Mouse (Mus musculus) retina, adult 2 months (tissue): ENCODE results near the gene Ear6.
"Not testable (repeated sequence)": the region's sequence is repeated elsewhere in the genome, so short reads cannot be mapped to it uniquely, and the experiment has no call there.

Experiments used
- DNase-seq: peaks from one replicate; pipeline ENCODE4 v3.0.0-alpha.2; 2012; ENCODE audit warnings: low read depth, low spot score

The Ear6 gene

DNA sequence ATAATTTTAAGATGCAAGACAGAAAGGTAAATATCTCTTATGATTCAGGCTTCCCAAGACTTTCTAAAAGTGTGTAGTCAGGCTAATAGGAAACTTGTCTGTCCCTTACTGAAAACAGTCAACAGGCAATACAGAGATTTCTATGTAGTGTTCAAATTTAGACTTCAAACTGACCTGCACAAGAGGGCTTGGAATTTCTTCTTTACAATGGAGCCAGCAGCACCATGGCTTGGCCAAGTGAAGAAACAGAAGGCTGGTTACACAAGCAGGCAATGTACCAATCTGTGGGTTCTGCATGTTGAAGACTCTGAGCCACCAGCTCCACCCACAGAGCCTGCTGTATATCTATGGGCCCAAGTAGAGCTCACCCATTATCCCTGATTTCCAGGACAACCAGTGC is at the start of gene Ear6:
Ear6 (plus strand) TSS at position 301 of the 400 bp plus-strand sequence.
- no peak for DNase-seq

- DNase-seq: no peak
Measured at GRCm38 (mm10) chr14:51826625-51827024, 26.9 kb upstream of the Ear6 start.

GRCm38 (mm10) chr14:51827842-51828241 is 25.7 kb upstream of the Ear6 start:
- DNase-seq: not testable (repeated sequence)

DNA sequence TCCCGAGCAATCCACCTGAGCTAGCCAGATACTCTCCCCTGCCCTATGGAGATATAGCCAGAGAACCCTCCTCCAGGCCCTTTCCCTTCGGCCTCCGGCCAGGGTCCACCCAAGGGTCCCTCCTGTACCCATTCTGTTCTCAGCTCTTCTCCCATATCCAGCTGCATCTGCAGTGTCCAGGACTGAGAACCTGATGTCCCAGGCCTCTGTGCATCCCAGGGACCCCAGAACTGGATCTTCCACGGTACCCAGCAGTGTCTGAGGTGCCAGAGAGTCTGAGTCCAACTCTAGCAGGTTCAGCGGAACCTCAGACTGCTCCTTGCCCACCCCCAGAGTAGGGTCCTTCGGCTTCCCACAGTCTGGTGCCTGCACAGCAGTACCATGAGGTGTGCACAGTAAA is 24.3 kb upstream of the Ear6 start:
- DNase-seq: no peak

DNA sequence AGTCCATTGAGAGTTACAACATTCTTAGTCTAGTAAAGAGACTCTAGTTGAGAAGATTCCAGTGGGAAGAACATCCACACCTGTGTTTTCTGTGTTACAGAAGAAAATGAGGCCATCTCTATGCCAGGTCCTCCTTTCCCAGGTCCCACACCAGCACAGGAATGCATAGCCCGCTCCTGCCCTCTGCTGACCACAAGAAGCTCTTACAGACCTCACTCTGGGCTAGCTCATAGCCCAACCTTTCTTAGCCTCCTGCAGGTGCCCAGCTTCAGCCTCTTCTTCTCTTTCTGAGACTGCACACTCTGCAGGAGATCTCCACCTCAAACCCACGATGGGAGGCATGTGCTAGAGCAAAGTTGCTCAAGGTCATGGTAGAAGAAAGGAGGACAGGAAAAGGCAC is 15.0 kb upstream of the Ear6 start:
- not testable (repeated sequence) for DNase-seq

DNA sequence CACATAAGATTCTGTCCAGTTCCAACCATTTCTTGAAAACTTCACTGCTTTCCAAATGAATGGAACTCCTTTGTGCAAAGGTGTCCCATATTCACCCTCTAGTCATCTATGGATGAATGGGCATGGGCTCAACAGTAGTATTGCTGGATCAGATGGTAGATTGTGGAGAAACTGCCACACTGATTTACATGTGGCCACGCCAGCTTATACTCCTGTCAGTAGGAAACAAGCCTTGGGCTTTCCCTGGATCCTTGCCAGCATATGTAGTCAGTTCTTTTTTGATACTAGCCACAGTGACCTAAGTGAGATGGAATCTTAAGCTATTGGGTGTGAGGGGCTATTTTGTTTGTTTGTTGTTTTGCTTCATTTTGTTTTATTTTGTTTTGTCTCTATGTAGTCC is 11.2 kb upstream of the Ear6 start:
- DNase-seq: no peak

DNA sequence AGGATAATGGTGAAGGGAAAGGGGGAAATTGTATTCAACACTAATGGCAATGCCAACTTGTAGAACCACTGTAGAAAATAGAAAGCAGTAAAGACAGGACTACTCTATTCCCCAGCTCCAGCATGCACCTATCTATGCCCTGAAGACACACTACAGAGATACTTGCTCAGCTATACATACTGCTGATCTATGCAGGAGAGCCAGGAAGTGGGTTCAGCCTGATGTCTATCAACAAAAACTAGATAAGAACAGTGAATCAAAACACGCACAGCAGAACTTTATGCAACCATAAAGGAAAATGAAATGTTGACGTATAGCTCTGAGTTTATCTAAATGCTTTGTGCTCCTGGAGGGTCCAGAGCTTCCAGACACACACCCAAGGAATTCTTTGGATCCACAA is 10.7 kb upstream of the Ear6 start:
- no peak for DNase-seq

DNA sequence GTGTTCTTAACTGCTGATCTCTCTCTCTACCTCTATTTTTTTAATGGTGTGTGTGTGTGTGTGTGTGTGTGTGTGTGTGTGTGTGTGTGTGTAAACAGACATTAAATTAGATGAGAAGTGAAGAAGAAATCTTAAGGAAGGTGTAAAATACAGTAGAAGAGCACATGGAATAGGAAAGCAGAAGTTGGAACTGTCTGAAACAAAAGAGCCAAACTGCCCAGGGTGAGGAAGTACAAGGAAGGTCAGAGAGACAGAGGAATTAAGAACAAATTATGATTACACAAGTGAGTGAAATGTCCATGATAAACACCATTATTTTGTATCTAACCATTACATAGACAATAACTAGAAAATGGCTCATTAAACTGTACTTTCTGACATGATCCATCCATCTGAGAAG is 9.6 kb upstream of the Ear6 start:
- DNase-seq: no peak

DNA sequence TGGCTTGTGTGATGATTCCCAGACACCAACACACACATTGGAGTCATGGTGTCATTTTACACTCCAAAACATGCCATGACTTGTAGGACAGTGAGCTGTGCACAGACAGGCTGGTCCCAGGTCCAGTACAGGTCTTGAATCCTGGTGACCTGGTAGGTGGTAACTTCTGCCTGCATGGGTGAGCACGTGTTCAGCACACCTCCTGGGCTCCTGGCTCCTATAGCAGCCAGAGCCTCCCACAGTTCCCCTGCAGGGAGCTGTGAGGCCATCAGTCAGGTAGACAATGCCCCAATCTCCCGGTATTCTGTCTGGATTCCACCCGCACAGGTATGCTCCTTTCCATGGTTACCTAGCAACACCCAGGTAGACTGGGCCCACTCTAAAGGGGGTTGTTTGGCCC is 6.9 kb upstream of the Ear6 start:
- DNase-seq: no peak

DNA sequence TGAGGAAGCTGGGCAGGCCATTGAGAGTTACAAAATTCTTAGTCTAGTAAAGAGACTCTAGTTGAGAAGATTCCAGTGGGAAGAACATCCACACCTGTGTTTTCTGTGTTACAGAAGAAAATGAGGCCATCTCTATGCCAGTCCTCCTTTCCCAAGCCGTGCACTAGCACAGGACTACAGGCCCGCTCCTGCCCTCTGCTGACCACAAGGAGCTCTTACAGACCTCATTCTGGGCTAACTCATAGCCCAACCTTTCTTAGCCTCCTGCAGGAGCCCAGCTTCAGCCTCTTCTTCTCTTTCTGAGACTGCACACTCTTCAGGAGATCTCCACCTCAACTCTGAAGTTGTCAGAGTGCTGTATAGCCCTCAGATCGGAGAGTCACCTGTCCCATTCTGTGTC is 2.5 kb upstream of the Ear6 start:
- DNase-seq: not testable (repeated sequence)

DNA sequence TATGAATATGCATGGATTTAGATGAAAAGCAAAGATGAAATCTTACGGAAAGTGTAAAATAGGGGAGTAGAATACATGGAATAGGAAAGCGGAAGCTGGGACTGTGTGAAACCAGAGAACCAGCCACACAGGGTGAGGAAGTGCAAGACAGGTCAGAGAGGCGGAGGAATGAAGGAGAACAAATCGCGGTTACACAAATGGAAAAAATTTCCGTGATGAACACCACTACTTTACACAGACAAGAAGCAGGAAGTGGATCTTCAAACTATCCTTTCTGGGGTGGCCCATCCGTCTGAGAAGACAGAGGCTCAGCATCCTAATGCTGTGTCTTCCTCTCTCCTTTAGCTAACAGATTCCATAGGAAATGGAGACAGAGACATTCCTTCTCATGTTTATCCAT is 1.8 kb downstream of the Ear6 start:
- not testable (repeated sequence) for DNase-seq

- DNase-seq: not testable (repeated sequence)
Measured at GRCm38 (mm10) chr14:51863603-51864002, 10.1 kb downstream of the Ear6 start.

DNA sequence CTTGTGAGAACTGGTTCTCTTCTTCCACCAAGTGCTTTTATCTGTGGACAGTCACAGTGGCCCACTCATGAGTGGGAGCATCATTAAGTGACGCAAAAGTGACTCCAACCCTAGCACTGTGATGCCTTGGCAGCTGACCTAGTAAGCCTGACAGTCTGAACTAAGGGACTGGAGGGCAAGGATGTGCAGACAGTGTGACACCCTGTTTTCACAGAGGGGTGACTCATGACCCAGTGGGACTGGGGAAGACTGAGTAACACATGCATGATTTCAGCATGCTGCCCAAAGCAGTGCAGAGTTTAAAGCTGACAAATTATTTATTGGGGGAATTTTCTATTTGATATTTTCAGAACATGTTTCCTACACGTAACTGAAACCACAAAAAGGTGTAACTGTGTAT is 17.3 kb downstream of the Ear6 start:
- no peak for DNase-seq

DNA sequence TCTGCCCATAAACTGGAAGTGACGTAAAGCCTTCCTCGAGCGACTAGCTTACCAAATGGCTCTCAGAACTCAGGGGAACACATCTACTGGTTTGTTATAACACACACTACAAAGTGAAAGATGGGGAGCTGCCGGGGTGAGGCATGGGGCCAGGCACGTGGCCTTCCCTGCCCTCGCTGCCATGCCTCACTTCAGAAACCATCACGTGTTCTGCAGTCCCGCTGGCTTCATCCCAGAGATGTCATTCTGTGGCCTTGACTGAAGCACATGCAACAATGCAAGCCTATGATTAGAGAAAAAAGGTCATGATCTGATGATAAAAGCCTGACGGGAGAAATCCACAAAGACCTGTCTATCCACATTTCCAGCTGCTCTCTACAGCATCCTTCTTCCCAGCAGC is 18.2 kb downstream of the Ear6 start:
- DNase-seq: no peak

GRCm38 (mm10) chr14:51877517-51877916 is 24.0 kb downstream of the Ear6 start:
- DNase-seq: no peak

GRCm38 (mm10) chr14:51883527-51884030 is 30.1 kb downstream of the Ear6 start:
- peak; percentile 37 for DNase-seq

DNA sequence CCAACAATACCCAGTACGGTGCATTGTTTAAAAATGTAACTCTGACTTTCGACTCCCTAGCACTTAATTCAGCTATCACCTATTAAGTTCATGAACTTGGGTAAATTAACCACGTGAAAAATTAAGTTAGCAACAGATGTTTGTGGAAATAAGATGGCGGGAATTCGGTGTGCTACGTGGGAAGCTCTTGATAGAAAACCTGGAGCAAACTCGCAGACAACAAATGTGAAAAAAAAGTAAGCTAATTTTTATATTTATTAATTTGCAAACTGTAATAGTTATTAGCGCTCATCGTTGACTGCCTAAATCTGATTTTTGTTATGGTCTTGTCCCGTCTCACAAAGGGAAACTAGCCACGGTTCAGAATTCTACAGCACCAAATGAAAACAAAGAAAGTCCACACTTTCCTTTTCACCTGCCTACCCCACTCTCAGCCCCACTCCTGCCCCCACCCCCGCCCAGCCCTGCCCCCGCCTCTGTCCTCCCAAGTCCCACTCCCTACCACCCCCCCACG is 30.6 kb downstream of the Ear6 start:
- DNase-seq: no peak

DNA sequence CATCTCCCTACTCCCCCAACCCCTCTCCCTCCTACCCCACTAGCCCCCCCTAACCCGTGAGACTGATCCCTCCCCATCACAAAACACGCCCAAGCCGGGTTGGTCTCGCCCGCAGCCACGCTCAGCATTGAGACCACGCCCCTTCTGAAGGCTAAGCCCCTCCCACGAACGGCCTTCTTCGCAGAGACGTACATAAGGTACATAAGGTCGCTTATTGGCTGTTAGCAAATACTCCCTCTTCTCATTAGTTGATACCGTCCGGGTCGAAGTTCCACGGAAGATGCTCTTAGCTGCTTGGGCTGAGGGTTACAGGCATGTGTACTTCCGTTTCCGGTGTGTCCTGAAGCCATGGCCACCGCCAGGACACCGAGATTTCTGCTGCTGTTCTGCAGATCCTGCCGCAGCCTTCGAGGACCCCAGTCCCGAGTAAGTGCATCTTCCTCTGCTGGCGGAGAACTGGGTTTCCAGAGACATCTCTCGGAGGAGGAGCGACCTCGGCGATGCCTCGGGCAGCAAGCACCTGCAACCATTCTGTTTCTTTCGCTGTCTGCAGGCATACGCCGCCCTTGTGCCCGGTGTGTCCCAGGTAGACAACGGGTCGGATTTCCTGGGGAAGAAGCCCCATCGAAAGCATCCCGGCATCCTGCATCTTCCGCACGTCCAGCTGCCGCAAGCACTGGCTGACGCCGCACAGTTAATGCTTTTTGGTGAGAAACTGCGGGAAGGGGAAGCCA is 31.3 kb downstream of the Ear6 start, which contains the start of gene Mettl17:
Mettl17 (plus strand) TSS at position 245 of the 734 bp plus-strand sequence.
- DNase-seq: peak; percentile 91

GRCm38 (mm10) chr14:51886051-51886450 is 32.6 kb downstream of the Ear6 start:
- no peak for DNase-seq

DNA sequence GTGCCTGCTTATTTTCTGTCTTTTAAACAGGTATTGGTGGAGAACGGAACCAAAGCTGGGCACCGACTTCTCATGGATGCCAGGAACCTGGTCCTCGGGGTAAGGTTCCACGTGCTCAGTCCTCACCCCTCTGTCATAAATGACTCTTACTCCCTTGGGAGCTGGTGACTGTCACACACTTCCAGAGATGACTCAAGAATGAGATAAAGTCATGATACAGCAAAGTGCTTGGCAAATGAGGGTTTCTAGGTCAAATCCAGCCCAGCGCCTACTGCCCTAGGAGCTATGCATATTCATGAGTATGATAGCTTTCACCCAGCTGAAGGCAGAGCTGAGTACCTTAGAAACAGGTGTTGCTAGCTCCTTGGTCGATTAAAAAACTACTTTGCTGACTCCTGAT is 36.3 kb downstream of the Ear6 start:
- no peak for DNase-seq

DNA sequence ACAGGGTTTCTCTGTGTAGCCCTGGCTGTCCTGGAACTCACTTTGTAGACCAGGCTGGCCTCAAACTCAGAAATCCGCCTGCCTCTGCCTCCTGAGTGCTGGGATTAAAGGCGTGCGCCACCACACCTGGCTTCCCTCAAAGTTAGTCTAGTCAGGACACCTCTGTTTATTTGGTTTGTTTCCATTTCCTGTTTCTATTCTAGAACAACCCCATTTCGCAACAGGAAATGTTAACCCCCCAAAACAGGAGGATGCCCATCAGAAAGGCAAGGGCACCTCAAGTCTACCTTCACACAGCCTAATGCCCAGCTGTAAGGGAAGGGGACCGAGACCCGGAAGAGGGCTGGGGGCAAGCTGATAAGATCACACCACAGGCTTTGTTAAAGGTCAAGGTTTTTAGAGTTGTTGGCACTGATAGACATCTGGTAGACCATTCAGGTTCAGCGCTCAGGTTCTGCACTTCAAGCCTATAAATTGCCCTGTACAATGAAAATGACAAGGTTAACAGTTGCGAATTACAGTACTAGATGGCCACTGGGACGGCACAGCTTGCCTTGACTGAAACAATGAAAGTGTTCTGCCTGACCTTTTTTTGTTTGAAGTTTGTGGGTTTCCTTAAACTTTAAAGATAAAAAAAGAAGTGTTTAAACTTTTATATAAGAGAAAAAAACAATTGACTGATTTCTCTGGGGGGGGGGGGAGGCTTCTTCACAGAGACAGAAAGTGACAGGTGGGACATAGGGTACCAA is 38.9 kb downstream of the Ear6 start, which contains the start of gene Slc39a2:
Slc39a2 (plus strand) TSS at position 699 of the 749 bp plus-strand sequence.
- DNase-seq: no peak

DNA sequence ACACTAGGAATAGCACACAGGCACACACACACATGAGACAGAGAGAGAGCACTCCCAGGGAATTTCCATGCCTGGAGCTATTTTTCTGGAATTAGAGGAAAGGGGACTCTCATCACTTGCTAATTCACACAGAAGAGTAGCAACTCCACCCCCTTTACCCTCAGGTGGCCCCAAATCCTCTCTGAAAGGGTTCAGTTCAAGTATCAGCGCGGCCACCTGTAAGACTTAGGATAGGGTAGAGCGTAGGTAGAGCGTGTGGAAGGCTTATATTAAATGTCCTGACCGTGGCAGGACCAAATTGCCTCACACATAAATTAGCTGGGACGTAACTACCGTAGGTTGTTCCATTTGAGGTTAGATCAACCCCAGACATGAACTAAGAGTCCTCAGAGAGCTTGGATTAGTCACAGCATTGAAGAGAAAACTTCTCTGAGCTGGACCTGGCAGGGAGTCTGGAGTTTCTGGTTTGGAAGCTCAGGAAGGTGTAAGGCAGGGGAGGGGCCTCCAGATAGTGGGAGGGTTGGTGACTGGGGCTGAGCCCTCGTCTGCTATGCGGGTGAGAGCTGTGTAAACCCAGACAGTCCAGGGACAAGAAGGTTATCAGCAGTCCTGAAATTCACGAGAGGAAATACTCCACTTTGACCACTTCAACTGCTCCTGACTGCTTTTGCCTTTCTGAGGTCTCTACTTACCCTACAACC is 39.7 kb downstream of the Ear6 start:
- DNase-seq: no peak
